25 mouse cellular contexts compared by ENCODE assay signal in genomic region chr1:39568079-39568478, GRCm38 (mm10).
"Had no signal": no experiment of that assay in that cellular context is flagged by ENCODE, and none has a peak within 500 bp of the region (broad histone marks: within the 10 kb centered on the region; RNA-seq: fewer than 3 reads in every experiment).

No protein-coding gene starts in this region.

- H3K27ac ChIP-seq: kidney, embryonic 15.5 days; left cerebral cortex, adult 2 months; limb, embryonic 12.5 days; liver, embryonic 12.5 days; liver, embryonic 15.5 days; lung, embryonic 15.5 days; midbrain, embryonic 10.5 days; midbrain, embryonic 13.5 days; neural tube, embryonic 12.5 days; neural tube, embryonic 15.5 days; stomach, postnatal 0 days had no signal

- H3K4me3 ChIP-seq: kidney, embryonic 15.5 days; left cerebral cortex, adult 2 months; limb, embryonic 12.5 days; liver, embryonic 12.5 days; liver, embryonic 15.5 days; lung, embryonic 15.5 days; megakaryocyte, embryonic 14.5 days; midbrain, embryonic 10.5 days; midbrain, embryonic 13.5 days; neural tube, embryonic 12.5 days; neural tube, embryonic 15.5 days had no signal

- H3K4me2 ChIP-seq: kidney, embryonic 15.5 days; limb, embryonic 12.5 days; liver, embryonic 12.5 days; liver, embryonic 15.5 days; lung, embryonic 15.5 days; midbrain, embryonic 13.5 days; neural tube, embryonic 12.5 days; neural tube, embryonic 15.5 days had no signal

- H3K9me3 ChIP-seq: kidney, embryonic 15.5 days; limb, embryonic 12.5 days; liver, embryonic 12.5 days; liver, embryonic 15.5 days; lung, embryonic 15.5 days; megakaryocyte, embryonic 14.5 days; midbrain, embryonic 10.5 days; midbrain, embryonic 13.5 days; neural tube, embryonic 12.5 days; neural tube, embryonic 15.5 days had no signal

- H3K27me3 ChIP-seq: kidney, embryonic 15.5 days; limb, embryonic 12.5 days; liver, embryonic 12.5 days; liver, embryonic 15.5 days; lung, embryonic 15.5 days; megakaryocyte, embryonic 14.5 days; midbrain, embryonic 13.5 days; neural tube, embryonic 12.5 days; neural tube, embryonic 15.5 days had no signal

- H3K9ac ChIP-seq: kidney, embryonic 15.5 days; limb, embryonic 12.5 days; liver, embryonic 12.5 days; liver, embryonic 15.5 days; lung, embryonic 15.5 days; midbrain, embryonic 13.5 days; neural tube, embryonic 12.5 days; neural tube, embryonic 15.5 days had no signal

- H3K36me3 ChIP-seq: lung, embryonic 15.5 days had no signal

- ATAC-seq: liver, embryonic 12.5 days; midbrain, embryonic 13.5 days had no signal

- H3K4me1 ChIP-seq: lung, embryonic 15.5 days; midbrain, embryonic 13.5 days had no signal

- DNase-seq: kidney, postnatal 10 days; kidney, postnatal 36 days; layer of hippocampus, postnatal 36 days; liver; lung, adult 18-20 months; lung, postnatal 10 days; lung, postnatal 36 days; right cerebral cortex, adult 18-20 months; right cerebral cortex, postnatal 14 days; right cerebral cortex, postnatal 4 days; thymus, adult 2 months; thymus, postnatal 14 days; thymus, postnatal 4 days had no signal
